Mouse (Mus musculus) spleen, adult 2 months (tissue): ENCODE data around the gene Cd79a. TPM values are rescaled to one million over a fixed set of nuclear protein-coding genes. Genes with fewer than 3 reads are reported as not detected.

Experiments used
- DNase-seq, 2 experiments: peaks; one replicate each; pipeline versions ENCODE4 v3.0.0 to v3.0.0-alpha.2; 2012 to 2021; ENCODE audit warnings: low spot score in 2 of 2, low read depth in 1 of 2
- H3K27ac ChIP-seq: fragments of 200-500 bp; 2 replicates; pipeline ENCODE4 v1.5.1; 2012; ENCODE audit warnings: low read length, inconsistent platforms; ENCODE audit not compliant: insufficient read depth
- H3K27me3 ChIP-seq: fragments of 200-500 bp; 2 replicates; pipeline ENCODE4 v1.6.1; 2012; ENCODE audit warnings: mild to moderate bottlenecking, moderate library complexity, low read length, inconsistent platforms; ENCODE audit not compliant: control insufficient read depth, insufficient read depth
- H3K36me3 ChIP-seq: fragments of 200-500 bp; 2 replicates; pipeline ENCODE4 v1.6.1; 2012; ENCODE audit warnings: mild to moderate bottlenecking, low read length, inconsistent platforms; ENCODE audit not compliant: control insufficient read depth, insufficient read depth
- H3K4me1 ChIP-seq: fragments of 200-500 bp; 2 replicates; pipeline ENCODE4 v1.6.1; 2011; ENCODE audit warnings: inconsistent platforms; ENCODE audit not compliant: control insufficient read depth, insufficient read depth, insufficient read length
- H3K4me3 ChIP-seq: fragments of 200-500 bp; 2 replicates; pipeline ENCODE4 v1.5.1; 2011; ENCODE audit warnings: mild to moderate bottlenecking, inconsistent platforms; ENCODE audit not compliant: insufficient read depth, insufficient read length; ENCODE audit errors: extremely low read depth
- CTCF ChIP-seq: fragments of 200-500 bp; IDR thresholded peaks from 2 replicates; pipeline ENCODE4 v1.5.1; 2011; ENCODE audit warnings: mild to moderate bottlenecking, inconsistent platforms; ENCODE audit not compliant: insufficient read depth, insufficient read length, insufficient replicate concordance; ENCODE audit errors: extremely low read depth
- POLR2A ChIP-seq: fragments of 200-500 bp; IDR thresholded peaks from 2 replicates; pipeline ENCODE4 v1.6.1; 2011; ENCODE audit warnings: low read depth, low read length, inconsistent platforms
- WGBS: fragments of 180-500 bp; shearing (Covaris S2); methylation state at CpG from one replicate; pipeline ENCODE4 v1.1.7; 2018; 5-methylcytosine and 5-hydroxymethylcytosine counted together
- polyA plus RNA-seq: library from polyadenylated mRNA; depleted of rRNA; stranded (reverse); fragments of >200 nt; gene quantifications from 2 replicates; pipeline ENCODE4 v1.2.3, GENCODE M21; 2012; rRNA removed

The Cd79a gene
- polyA plus RNA-seq, result 959 and 1,255 TPM in 2 replicates

- H3K4me3 ChIP-seq, result peak within 1 kb of the TSS; percentile 90
- 43% methylated on average over 12 of the region's 12 CpGs for WGBS
- peaks cover 17% of the 10 kb centered on the region for H3K36me3 ChIP-seq
- TF ChIP-seq CTCF, result no peak
- TF ChIP-seq POLR2A, result peak; percentile 83
- no peaks in the 10 kb centered on the region for H3K27me3 ChIP-seq
- H3K27ac ChIP-seq, result peak within 1 kb of the TSS; percentile 96
- peaks cover 6% of the 10 kb centered on the region; the same call in 1 of the 2 replicates for H3K4me1 ChIP-seq
- peak; percentile 86 to 90 for DNase-seq
Measured at GRCm38 (mm10) chr7:24897224-24897623, at the start of gene Cd79a. Cd79a (plus strand) TSS chr7:24897381.

- H3K27ac ChIP-seq, result no peak overlapping the region
- no peak overlapping the region for H3K4me3 ChIP-seq
- no peak for DNase-seq
- no peaks in the 10 kb centered on the region for H3K36me3 ChIP-seq
- TF ChIP-seq POLR2A (no peak), CTCF (no peak)
- 51% methylated on average over 5 of the region's 5 CpGs for WGBS
- H3K4me1 ChIP-seq, result no peaks in the 10 kb centered on the region; the same call in 1 of the 2 replicates
- no peaks in the 10 kb centered on the region for H3K27me3 ChIP-seq
Measured at GRCm38 (mm10) chr7:24850162-24850561, 47.0 kb upstream of the Cd79a start.

- no peaks in the 10 kb centered on the region for H3K36me3 ChIP-seq
- TF ChIP-seq POLR2A, result no peak
- no peak for TF ChIP-seq CTCF
- H3K27me3 ChIP-seq, result no peaks in the 10 kb centered on the region
- 19% methylated on average over 6 of the region's 6 CpGs for whole genome bisulfite sequencing
- no peak for DNase-seq
- no peak overlapping the region for H3K4me3 ChIP-seq
- H3K4me1 ChIP-seq, result no peaks in the 10 kb centered on the region; the same call in 1 of the 2 replicates
- H3K27ac ChIP-seq, result no peak overlapping the region
Measured at GRCm38 (mm10) chr7:24850899-24851303, 46.3 kb upstream of the Cd79a start.

GRCm38 (mm10) chr7:24851596-24852325 lies 45.4 kb upstream of the Cd79a start:
- Histone ChIP-seq H3K27ac (no peak overlapping the region), H3K4me3 (no peak overlapping the region)
- 93% methylated on average over 5 of the region's 5 CpGs for WGBS

GRCm38 (mm10) chr7:24852557-24853232 lies 44.5 kb upstream of the Cd79a start:
- WGBS, result 60% methylated on average over 8 of the region's 8 CpGs

More at GRCm38 (mm10) chr7:24851596-24852325, 45.4 kb upstream of the Cd79a start:
- Histone ChIP-seq H3K4me1 (no peaks in the 10 kb centered on the region; the same call in 1 of the 2 replicates), H3K27me3 (no peaks in the 10 kb centered on the region), H3K36me3 (no peaks in the 10 kb centered on the region)
- no peak for DNase-seq
- TF ChIP-seq CTCF (no peak), POLR2A (no peak)

GRCm38 (mm10) chr7:24853233-24853563 lies 44.0 kb upstream of the Cd79a start:
- DNase-seq, result no peak
- Histone ChIP-seq H3K36me3 (no peaks in the 10 kb centered on the region), H3K27ac (peak overlapping the region; percentile 24; the same call in 1 of the 2 replicates), H3K27me3 (no peaks in the 10 kb centered on the region), H3K4me1 (no peaks in the 10 kb centered on the region; the same call in 1 of the 2 replicates), H3K4me3 (no peak overlapping the region)
- no peak for TF ChIP-seq POLR2A
- no peak for TF ChIP-seq CTCF

More at GRCm38 (mm10) chr7:24852557-24853232, 44.5 kb upstream of the Cd79a start:
- no peak overlapping the region for H3K4me3 ChIP-seq
- H3K36me3 ChIP-seq, result no peaks in the 10 kb centered on the region
- TF ChIP-seq POLR2A (no peak), CTCF (no peak)
- no peaks in the 10 kb centered on the region for H3K27me3 ChIP-seq
- DNase-seq, result no peak
- H3K27ac ChIP-seq, result peak overlapping the region; percentile 24; the same call in 1 of the 2 replicates
- no peaks in the 10 kb centered on the region; the same call in 1 of the 2 replicates for H3K4me1 ChIP-seq
